Mouse (Mus musculus) bone marrow, adult 2 months (tissue): ENCODE measurements around the gene Ajap1. TPM values are rescaled to one million over a fixed set of nuclear protein-coding genes. Genes with fewer than 3 reads are reported as not detected.

Source experiments
- H3K27ac ChIP-seq: fragments of 200-500 bp; 2 replicates; pipeline ENCODE4 v1.5.1; 2012; ENCODE audit warnings: low read depth, mild to moderate bottlenecking, control low read depth, inconsistent platforms, low read length; ENCODE audit not compliant: control insufficient read depth, poor library complexity, insufficient read depth
- H3K4me1 ChIP-seq: fragments of 200-500 bp; 2 replicates; pipeline ENCODE4 v1.6.1; 2011; ENCODE audit warnings: low read length; ENCODE audit not compliant: control insufficient read depth, insufficient read depth
- H3K4me3 ChIP-seq: fragments of 200-500 bp; replicated peaks from 2 replicates; pipeline ENCODE3; 2011; ENCODE audit warnings: mild to moderate bottlenecking, low read depth, low read length, control low read depth; ENCODE audit not compliant: control insufficient read depth
- CTCF ChIP-seq: fragments of 200-500 bp; IDR thresholded peaks from 2 replicates; pipeline ENCODE4 v1.5.1; 2011; ENCODE audit warnings: low read length, control low read depth; ENCODE audit not compliant: control insufficient read depth, insufficient read depth
- POLR2A ChIP-seq: fragments of 200-500 bp; IDR thresholded peaks from 2 replicates; pipeline ENCODE4 v1.6.1; 2011; ENCODE audit warnings: low read depth, mild to moderate bottlenecking, control low read depth, low read length, borderline replicate concordance; ENCODE audit not compliant: control insufficient read depth
- WGBS: fragments of 180-500 bp; shearing (Covaris S2); methylation state at CpG from one replicate; pipeline ENCODE4 v1.1.7; 2018; 5-methylcytosine and 5-hydroxymethylcytosine counted together
- polyA plus RNA-seq: library from polyadenylated mRNA; stranded (reverse); fragments of >200 nt; gene quantifications from 2 replicates; pipeline ENCODE4 v1.2.4, GENCODE M21; 2011; ENCODE audit warnings: low replicate concordance; ENCODE audit not compliant: missing spikeins, insufficient read depth, insufficient read length

Ajap1 gene
- polyA plus RNA-seq, 1 experiment = not detected

DNA sequence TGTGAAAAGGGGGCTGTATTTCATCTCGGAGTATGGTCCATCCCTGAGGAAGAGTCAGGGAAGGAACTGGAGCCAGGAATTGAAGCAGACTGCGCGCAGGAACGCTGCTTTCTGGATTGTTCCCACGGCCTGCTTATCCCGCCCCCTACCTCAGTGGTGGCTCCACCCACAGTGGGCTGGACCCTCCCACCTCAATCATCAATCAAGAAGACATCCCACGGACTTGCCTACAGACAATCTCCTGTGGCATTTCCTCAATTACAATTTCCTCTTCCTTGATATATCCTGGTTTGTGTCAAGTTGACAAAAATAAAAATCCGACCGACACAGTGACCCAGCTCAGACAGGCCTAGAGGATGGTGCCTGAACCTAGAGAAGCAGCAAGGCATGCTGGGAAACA, 66.5 kb downstream of the Ajap1 start:
- 48% methylated on average over 9 of the region's 9 CpGs for WGBS
- no peak overlapping the region for H3K4me3 ChIP-seq
- no peak overlapping the region for H3K27ac ChIP-seq
- TF ChIP-seq POLR2A (no peak), CTCF (no peak)
- no peaks in the 10 kb centered on the region for H3K4me1 ChIP-seq

DNA sequence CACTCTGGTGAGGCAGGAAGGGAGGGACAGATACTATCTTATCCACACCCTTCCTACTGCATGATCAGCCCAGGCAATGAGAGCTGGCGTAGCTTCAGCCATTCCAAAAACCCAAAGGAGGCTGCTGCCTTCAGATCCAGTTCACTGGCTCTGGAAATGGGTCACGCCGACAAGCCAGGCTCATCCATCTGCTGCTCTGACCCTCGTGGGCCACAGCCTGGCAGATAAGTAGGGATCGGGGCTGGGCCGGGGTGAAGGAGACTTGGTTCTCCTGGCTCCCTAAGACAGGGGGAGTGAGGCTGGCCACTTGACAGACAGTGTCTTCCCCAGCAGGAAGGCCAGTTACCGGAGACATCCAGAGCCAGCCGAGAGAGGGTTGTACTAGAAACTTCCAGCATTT, 84.2 kb downstream of the Ajap1 start:
- Histone ChIP-seq H3K4me3 (no peak overlapping the region), H3K27ac (no peak overlapping the region), H3K4me1 (no peaks in the 10 kb centered on the region)
- TF ChIP-seq POLR2A = no peak
- no peak for TF ChIP-seq CTCF
- 85% methylated on average over 8 of the region's 8 CpGs for WGBS

DNA sequence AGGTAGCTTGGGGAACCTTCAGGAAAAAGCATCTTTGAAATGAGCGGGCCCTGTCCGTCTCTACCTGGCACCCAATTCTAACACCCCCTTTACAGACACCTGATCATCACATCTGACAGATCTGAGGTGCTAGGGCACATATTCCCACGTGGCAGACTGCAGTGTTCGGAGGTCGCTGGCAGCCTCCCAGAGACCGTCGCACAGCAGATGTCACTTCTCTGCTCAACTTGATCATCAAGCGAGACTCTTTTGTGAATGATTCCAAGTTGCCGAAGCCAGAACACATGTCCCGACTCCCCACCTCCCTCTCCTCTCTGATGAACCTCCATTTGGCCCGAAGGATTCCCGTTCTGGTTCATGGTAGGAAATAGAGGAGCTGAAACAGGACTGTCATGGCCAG, 95.1 kb downstream of the Ajap1 start:
- Histone ChIP-seq H3K4me1 (no peaks in the 10 kb centered on the region), H3K27ac (no peak overlapping the region), H3K4me3 (no peak overlapping the region)
- no peak for TF ChIP-seq POLR2A
- TF ChIP-seq CTCF = no peak
- 85% methylated on average over 12 of the region's 12 CpGs for WGBS

DNA sequence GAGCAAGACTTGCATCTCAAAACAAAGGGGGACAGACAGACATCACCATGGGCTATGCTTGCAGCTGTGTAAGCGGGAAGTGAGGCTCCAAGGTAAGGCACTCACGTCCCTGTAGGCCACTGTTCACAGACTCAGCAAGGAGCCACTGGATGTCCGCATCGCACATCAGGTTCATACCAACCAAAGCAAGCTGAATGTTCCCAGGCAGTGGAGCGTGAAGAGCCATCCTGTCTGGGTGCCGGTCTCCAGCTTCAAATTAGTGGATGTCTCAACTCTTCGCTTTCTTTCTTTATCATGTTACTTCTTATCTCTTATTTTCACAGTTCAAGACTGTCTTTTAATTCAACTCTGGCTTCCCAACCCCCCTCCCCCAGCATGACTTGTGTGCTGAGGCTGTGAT, 101.2 kb downstream of the Ajap1 start:
- TF ChIP-seq POLR2A (no peak), CTCF (no peak)
- Histone ChIP-seq H3K27ac (no peak overlapping the region), H3K4me1 (no peaks in the 10 kb centered on the region), H3K4me3 (no peak overlapping the region)
- 66% methylated on average over 7 of the region's 7 CpGs for WGBS

DNA sequence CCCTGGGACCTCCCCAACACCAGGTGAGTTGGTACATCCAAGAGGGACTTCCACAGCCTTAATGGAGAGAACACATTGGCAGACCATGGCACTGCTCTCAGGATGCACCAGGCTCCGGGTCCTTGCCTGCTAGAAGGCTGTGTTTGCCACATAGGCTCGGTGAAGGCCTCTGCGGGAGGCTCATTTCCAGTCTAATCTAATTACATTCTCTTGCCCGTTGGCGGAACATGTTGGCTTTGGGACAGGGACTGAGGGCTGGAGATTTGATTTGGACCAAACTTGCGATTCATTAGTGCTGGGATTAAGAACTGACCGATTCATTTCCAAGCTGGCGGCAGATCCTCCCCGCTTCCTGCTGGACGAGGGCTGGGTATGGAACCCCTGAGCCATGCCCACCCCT, 101.7 kb downstream of the Ajap1 start:
- H3K27ac ChIP-seq = no peak overlapping the region
- TF ChIP-seq POLR2A (no peak), CTCF (no peak)
- H3K4me1 ChIP-seq = no peaks in the 10 kb centered on the region
- WGBS = 85% methylated on average over 10 of the region's 10 CpGs
- H3K4me3 ChIP-seq = no peak overlapping the region

DNA sequence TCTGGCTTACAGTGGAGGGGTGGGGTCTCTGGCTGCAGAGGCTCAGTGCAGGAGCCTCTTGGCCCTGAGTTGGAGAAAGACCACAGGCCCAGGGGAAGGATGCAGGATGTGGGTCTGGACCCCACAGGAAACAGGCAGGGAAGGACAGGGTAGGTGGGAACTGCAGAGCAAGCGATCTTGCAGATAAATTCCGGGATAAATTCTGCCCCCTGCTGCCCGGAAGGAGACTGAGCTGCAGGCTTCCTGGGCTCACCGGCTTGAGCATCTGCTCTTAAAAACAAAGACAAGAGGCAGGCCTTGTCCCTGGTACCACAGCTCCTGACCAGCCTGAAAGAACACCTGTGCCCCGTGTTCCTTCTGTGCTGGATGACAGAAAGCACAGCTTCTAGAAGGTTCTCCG, 104.6 kb downstream of the Ajap1 start:
- TF ChIP-seq CTCF = no peak
- no peak for TF ChIP-seq POLR2A
- no peaks in the 10 kb centered on the region for H3K4me1 ChIP-seq
- H3K27ac ChIP-seq = no peak overlapping the region
- no peak overlapping the region for H3K4me3 ChIP-seq
- WGBS = 7% methylated on average over 6 of the region's 6 CpGs

DNA sequence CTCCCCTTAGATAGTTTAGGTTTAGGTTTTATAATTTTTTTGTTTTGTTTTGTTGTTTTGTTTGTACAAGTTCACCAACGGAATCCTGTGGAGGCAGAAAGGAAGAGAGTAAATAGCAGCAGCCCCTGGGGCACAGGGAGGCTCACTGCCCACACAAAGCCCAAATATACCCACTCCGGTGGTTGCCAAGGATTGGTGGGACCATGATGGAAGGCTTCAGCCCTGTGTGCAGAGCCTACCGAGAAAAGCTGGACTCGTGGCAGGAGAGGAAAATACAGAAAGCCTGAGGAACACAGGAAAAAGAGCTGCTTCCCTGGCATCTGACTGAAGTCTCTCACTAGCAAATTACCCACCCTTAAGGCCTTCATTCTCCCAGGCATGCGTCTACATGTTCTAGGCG, 108.4 kb downstream of the Ajap1 start:
- H3K4me3 ChIP-seq = no peak overlapping the region
- no peak overlapping the region for H3K27ac ChIP-seq
- TF ChIP-seq POLR2A (no peak), CTCF (no peak)
- WGBS = 70% methylated on average over 6 of the region's 6 CpGs
- H3K4me1 ChIP-seq = no peaks in the 10 kb centered on the region

DNA sequence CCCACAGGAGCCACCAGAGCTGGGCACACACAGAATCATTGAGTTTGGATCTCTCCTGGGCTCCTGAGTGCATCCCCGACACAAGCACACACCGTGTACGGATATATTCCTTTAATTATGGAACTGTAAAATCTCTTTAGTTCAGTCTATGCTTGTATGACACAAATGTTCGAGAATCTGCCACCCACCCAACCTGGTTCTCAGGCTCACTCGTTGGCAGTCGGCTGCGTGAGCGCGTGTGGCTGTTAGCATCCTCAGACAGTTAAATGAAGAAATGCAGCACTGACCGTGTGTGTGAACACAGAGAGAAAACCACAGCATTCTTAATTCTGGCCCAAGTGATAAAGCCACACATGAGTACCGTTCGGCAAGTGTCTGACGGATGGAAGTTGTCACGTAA, 109.5 kb downstream of the Ajap1 start:
- H3K4me3 ChIP-seq = no peak overlapping the region
- WGBS = 84% methylated on average over 14 of the region's 14 CpGs
- TF ChIP-seq CTCF = no peak
- TF ChIP-seq POLR2A = no peak

DNA sequence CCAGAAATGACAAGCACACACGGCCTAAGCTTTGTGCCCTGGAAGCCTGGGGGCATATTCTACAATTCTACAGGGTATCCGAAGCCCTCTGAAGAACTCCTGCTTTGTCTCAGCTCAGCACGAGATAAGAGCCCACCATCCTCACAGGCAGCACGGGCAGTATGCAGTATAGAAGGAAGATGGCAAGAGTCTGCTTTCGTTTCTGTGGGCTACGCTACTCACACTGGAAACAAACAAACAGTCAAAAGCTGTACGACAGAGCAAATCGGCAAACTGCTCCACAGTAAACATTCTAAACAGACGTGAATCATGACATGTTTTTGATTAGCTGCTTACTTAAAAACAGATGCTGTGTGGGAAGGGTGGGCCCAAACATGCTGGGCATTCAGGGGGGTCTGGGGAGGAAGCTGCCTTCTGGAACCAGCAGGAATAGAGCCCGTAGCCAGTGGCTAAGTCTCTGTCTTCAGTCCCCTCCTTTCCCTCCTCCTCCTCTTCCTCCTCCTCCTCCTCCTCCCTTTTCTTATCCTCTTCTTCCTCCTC, 113.9 kb downstream of the Ajap1 start:
- 62% methylated on average over 10 of the region's 10 CpGs for WGBS

More for the DNA sequence above, 109.5 kb downstream of the Ajap1 start:
- Histone ChIP-seq H3K27ac (no peak overlapping the region), H3K4me1 (no peaks in the 10 kb centered on the region)

More for the DNA sequence above, 113.9 kb downstream of the Ajap1 start:
- Histone ChIP-seq H3K4me1 (no peaks in the 10 kb centered on the region), H3K27ac (no peak overlapping the region), H3K4me3 (no peak overlapping the region)
- TF ChIP-seq CTCF (no peak), POLR2A (no peak)
